Mouse (Mus musculus) left cerebral cortex, postnatal 36 days (tissue): ENCODE data around the gene Comp. TPM values are rescaled to one million over a fixed set of nuclear protein-coding genes. Genes with fewer than 3 reads are reported as not detected.

ENCODE experiments used
- DNase-seq, 2 experiments: peaks; one replicate each; pipeline ENCODE4 v3.0.0; 2021 to 2022; ENCODE audit warnings: low spot score in 2 of 2, mixed read lengths in 1 of 2
- intact Hi-C: fragments of 180-260 bp; cut with DNase I; formaldehyde crosslinking; loops from one replicate; pipeline ENCODE4 v1.15.1; 2025
- total RNA-seq, 2 experiments: library from RNA; stranded (reverse); gene quantifications; 2 replicates each; pipeline ENCODE4 v1.2.3; 2021

The Comp gene
- total RNA-seq, 2 experiments from 2014 or later = 0.25 to 0.88 TPM

- intact Hi-C loops = loop anchor here (5.0 kb wide), 2 partner anchors 32 to 67 kb away; partner anchors contain the start of gene Tmem59l
- no peak for DNase-seq
These were observed 46.7 kb downstream of the Comp start for GRCm38 (mm10) chr8:70419879-70420643.

- DNase-seq = no peak
- intact Hi-C loops = no loop called here
These were observed 48.2 kb downstream of the Comp start for GRCm38 (mm10) chr8:70421349-70422104.

- DNase-seq = no peak
- intact Hi-C loops = no loop called here
These were observed 49.4 kb downstream of the Comp start for GRCm38 (mm10) chr8:70422722-70423121.

- intact Hi-C loops = no loop called here
- DNase-seq = no peak
These were observed 53.0 kb downstream of the Comp start for GRCm38 (mm10) chr8:70426300-70426907.

GRCm38 (mm10) chr8:70431213-70431612 is 57.9 kb downstream of the Comp start:
- intact Hi-C loops = no loop called here
- DNase-seq = no peak

Other genes with a start within 250 kb of the Comp start
- 10 to 100 TPM; 18.5 to 27.4 TPM for gene Nr2c2ap, start 242.2 kb upstream of the Comp start, total RNA-seq
- 10 to 100 TPM; 12.7 to 16.7 TPM for gene Rfxank, start 234.4 kb upstream of the Comp start, total RNA-seq
- 10 to 100 TPM; 47.9 to 50.5 TPM for gene Borcs8, start 234.1 kb upstream of the Comp start, total RNA-seq
- gene Mef2b, start 233.8 kb upstream of the Comp start, total RNA-seq = under 1 TPM; 0.61 to 0.64 TPM
- 10 to 100 TPM; 42.9 to 60.1 TPM for gene Tmem161a, start 201.2 kb upstream of the Comp start, total RNA-seq
- gene Slc25a42, start 161.3 kb upstream of the Comp start, total RNA-seq = 10 to 100 TPM; 29.7 to 45.9 TPM
- 100 to 1,000 TPM; 105 to 126 TPM for gene Sugp2, start 139.3 kb upstream of the Comp start, total RNA-seq
- 10 to 100 TPM; 37.4 to 42.2 TPM for gene Armc6, start 139.1 kb upstream of the Comp start, total RNA-seq
- gene Homer3, start 90.7 kb upstream of the Comp start, total RNA-seq = 1 to 10 TPM; 9.1 to 9.6 TPM
- gene Ddx49, start 71.1 kb upstream of the Comp start, total RNA-seq = 10 to 100 TPM; 47.8 to 49.8 TPM
- gene Cope, start 71.0 kb upstream of the Comp start, total RNA-seq = 100 to 1,000 TPM; 124 to 139 TPM
- 100 to 1,000 TPM; 101 to 104 TPM for gene Cers1, start 57.8 kb upstream of the Comp start, total RNA-seq
- gene Gdf1, start 43.7 kb upstream of the Comp start, total RNA-seq = 10 to 100 TPM; 15.3 to 23.7 TPM
- 10 to 100 TPM; 59.2 to 66.3 TPM for gene Upf1, start 20.3 kb upstream of the Comp start, total RNA-seq
- gene Crtc1, start 66.0 kb downstream of the Comp start, total RNA-seq = 100 to 1,000 TPM; 116 to 140 TPM
- gene Klhl26, start 103.4 kb downstream of the Comp start, total RNA-seq = 10 to 100 TPM; 43.6 to 44.6 TPM
- gene Tmem59l, start 113.8 kb downstream of the Comp start, total RNA-seq = 100 to 1,000 TPM; 279 to 317 TPM
- 1 to 10 TPM; 4.1 to 4.6 TPM for gene Crlf1, start 119.6 kb downstream of the Comp start, total RNA-seq
- gene Rex1bd, start 133.2 kb downstream of the Comp start, total RNA-seq = 100 to 1,000 TPM; 106 to 108 TPM
- 100 to 1,000 TPM; 828 to 997 TPM for gene Uba52, start 137.2 kb downstream of the Comp start, total RNA-seq
- gene Fkbp8, start 154.2 kb downstream of the Comp start, total RNA-seq = 100 to 1,000 TPM; 403 to 432 TPM
- 10 to 100 TPM; 45.0 to 49.7 TPM for gene Kxd1, start 154.4 kb downstream of the Comp start, total RNA-seq
- 10 to 100 TPM; 19.1 to 20.7 TPM for gene Ell, start 165.9 kb downstream of the Comp start, total RNA-seq
- 10 to 100 TPM; 47.5 to 53.0 TPM for gene Isyna1, start 220.8 kb downstream of the Comp start, total RNA-seq
- gene Ssbp4, start 235.3 kb downstream of the Comp start, total RNA-seq = 100 to 1,000 TPM; 257 to 265 TPM
- gene Lrrc25, start 242.6 kb downstream of the Comp start, total RNA-seq = 1 to 10 TPM in 1 of 2 experiments, under 1 TPM in 1; 0.44 to 1.2 TPM